Mouse (Mus musculus): Measurements from ENCODE around the gene Fndc1. TPM values are rescaled to one million over a fixed set of nuclear protein-coding genes. Genes with fewer than 3 reads are reported as not detected.

Gene Fndc1
- 11.4 and 14.2 TPM in 2 replicates for polyA plus RNA-seq (2015; fragmentation: Nextera tagmentation; extraction: Ambion mirVana)

DNA sequence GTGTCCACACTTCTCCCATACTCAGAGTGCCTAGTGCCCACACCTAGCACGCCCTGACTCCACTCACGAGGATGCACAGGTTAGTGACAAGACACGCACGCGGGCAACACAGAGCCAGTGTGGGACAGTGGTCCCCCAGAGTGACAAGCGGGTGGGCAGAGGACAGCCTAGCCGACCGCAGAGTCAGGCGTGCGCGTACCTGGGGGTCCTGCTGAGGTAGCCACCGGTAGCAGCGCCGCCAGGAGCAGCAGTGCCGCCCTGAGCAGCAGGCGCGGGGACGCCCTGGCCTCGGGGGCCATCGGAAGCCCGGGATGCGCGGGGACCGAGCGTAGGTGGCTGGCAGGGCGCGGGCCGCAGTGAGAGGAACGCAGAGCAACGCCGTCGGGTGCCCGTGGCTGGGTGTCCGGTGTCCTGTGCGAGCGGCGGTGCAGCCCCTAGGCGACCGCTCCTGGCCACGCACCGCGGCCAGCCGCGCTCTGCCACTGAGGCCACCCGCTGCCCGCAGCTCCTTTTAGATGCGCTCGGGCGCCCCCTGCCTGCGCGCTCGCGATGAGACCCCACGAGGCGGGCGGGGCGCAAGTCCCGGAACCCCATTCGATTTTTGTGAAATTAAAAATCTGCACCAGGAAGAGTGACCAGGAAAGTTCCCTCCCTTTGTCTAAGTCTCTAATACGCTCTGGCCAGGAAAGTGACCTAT lies at the start of gene Fndc1:
Gene Fndc1, minus strand, starts transcription at position 484 of the 697 bp plus-strand sequence.
- H3K36me3 ChIP-seq, result no peaks in the 10 kb centered on the region
- peak; percentile 75 for ATAC-seq
- WGBS, result 1% methylated on average over 60 of the region's 60 CpGs
- peaks cover 11% of the 10 kb centered on the region for H3K4me1 ChIP-seq (replicated peaks)
- no peaks in the 10 kb centered on the region for H3K9me3 ChIP-seq
- H3K4me2 ChIP-seq (replicated peaks), result peak within 1 kb of the TSS; percentile 98
- peaks cover 27% of the 10 kb centered on the region for H3K27me3 ChIP-seq (replicated peaks)
- H3K4me3 ChIP-seq (replicated peaks), result peak within 1 kb of the TSS; percentile 53
- peak within 1 kb of the TSS; percentile 46 for H3K9ac ChIP-seq
- H3K27ac ChIP-seq, result no peak within 1 kb of the TSS

DNA sequence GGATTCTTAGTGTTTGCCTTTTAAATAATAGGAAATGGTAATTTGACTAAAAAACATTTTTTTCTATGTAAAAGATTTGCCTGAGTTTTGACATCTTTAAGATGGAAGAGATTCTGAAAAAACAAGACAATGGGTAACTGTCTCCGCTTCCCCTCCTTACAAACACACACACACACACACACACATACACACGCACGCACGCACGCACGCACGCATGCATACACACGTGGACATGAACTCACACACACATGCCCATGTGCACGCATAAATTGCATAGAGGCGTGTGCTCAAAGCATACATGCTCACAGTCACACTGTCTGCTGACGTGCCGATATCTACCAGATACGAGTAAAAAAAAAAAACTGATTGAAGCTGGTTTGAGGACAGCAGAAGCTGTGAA lies 49.4 kb upstream of the Fndc1 start:
- 85% methylated on average over 13 of the region's 13 CpGs for WGBS
- Histone ChIP-seq H3K36me3 (no peaks in the 10 kb centered on the region), H3K4me2 (replicated peaks) (no peak overlapping the region), H3K4me3 (replicated peaks) (no peak overlapping the region), H3K9me3 (no peaks in the 10 kb centered on the region), H3K9ac (no peak overlapping the region), H3K4me1 (replicated peaks) (no peaks in the 10 kb centered on the region), H3K27me3 (replicated peaks) (no peaks in the 10 kb centered on the region), H3K27ac (no peak overlapping the region)
- no peak for ATAC-seq

DNA sequence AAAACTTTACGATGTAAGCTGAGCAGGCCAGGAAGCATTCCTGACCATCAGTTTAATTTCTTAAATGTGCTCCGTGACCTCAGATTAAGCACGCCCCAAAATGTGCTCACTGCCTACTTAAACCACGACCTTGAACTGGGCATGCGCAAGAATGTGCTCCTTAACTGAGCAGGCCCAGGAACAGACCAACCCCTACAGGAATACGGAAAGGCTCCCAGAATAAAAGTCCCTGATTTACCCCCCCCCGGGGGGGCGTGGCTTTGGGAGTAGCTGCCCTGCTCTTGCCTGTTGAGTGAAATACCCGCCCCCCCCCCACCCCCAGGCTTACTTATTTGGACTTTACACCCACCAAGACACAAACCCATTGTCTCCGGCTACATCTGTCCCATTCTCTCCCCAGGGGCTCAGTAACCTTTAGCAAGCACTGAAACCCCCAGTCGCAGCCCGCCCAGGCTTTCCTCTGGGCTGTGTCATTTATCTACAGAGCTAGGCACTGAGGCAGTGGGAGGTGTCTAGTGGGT lies 48.9 kb upstream of the Fndc1 start:
- no peak overlapping the region for H3K27ac ChIP-seq
- H3K36me3 ChIP-seq, result no peaks in the 10 kb centered on the region
- peak; percentile 66; the same call in 1 of the 2 replicates for ATAC-seq
- no peak overlapping the region for H3K4me2 ChIP-seq (replicated peaks)
- no peaks in the 10 kb centered on the region for H3K9me3 ChIP-seq
- WGBS, result 36% methylated on average over 11 of the region's 12 CpGs
- no peak overlapping the region for H3K4me3 ChIP-seq (replicated peaks)
- no peaks in the 10 kb centered on the region for H3K27me3 ChIP-seq (replicated peaks)
- no peak overlapping the region for H3K9ac ChIP-seq
- H3K4me1 ChIP-seq (replicated peaks), result no peaks in the 10 kb centered on the region

DNA sequence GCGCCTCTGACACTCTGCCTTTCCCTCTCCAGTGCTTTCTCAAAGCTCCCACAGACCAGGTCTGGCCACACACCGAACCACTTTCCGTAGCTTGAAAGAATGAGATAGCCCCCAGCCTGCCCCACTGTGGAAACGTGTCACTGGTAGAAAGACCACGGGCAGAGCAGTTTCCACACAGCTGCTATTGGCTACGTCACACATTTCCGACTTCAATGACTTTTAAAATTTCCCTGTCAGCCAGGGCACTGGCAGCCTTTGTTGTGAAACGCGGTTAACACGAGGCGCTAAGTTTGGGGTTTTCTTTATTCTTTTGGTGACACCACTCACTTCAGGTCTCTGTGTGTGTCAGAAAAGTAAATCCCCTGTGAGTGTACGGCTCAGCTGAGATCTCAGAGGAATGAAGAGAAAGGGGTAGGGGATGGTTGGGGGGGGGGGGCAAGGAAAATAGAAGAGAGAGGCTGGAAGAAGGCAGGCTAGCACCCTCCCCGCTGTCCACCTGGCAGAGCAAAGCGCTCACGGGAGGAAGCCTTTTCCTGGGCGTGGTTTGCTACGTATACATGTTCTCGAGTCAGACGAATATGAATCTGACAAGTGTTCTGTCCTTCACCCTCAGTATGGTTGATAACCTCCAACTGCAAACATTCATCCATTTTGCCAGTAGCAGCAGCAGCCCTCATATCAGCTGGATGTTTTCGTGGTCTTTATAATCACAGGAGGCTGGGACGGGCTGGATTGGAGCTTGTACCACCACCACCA lies 47.9 kb upstream of the Fndc1 start:
- 81% methylated on average over 21 of the region's 21 CpGs for WGBS
- H3K9me3 ChIP-seq, result no peaks in the 10 kb centered on the region
- no peak for ATAC-seq
- no peaks in the 10 kb centered on the region for H3K4me1 ChIP-seq (replicated peaks)
- H3K4me2 ChIP-seq (replicated peaks), result no peak overlapping the region
- no peak overlapping the region for H3K27ac ChIP-seq
- H3K4me3 ChIP-seq (replicated peaks), result no peak overlapping the region
- H3K36me3 ChIP-seq, result no peaks in the 10 kb centered on the region
- H3K9ac ChIP-seq, result no peak overlapping the region
- no peaks in the 10 kb centered on the region for H3K27me3 ChIP-seq (replicated peaks)

DNA sequence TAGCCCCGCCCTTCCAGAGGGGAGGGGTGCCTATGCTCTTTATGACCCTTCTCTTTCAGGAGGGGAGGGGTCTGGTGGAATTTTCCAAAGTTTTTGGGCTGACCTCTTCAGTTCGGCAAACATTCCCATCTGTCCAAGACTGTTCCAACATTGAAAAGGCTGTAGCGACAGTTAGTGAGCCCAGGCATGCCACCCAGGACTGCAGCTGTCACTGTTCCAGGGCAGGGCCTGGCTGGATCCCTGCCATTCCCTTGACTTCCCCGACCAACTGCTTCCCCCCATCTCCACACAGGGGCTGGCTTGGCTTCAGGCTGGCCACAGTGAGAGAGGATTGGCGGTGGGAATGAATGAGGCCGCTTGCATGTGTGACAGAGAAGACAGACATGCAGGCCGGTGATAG lies 46.3 kb upstream of the Fndc1 start:
- H3K4me2 ChIP-seq (replicated peaks), result no peak overlapping the region
- no peak overlapping the region for H3K4me3 ChIP-seq (replicated peaks)
- no peaks in the 10 kb centered on the region for H3K9me3 ChIP-seq
- no peaks in the 10 kb centered on the region for H3K36me3 ChIP-seq
- no peak overlapping the region for H3K27ac ChIP-seq
- no peak for ATAC-seq
- no peak overlapping the region for H3K9ac ChIP-seq
- no peaks in the 10 kb centered on the region for H3K4me1 ChIP-seq (replicated peaks)
- no peaks in the 10 kb centered on the region for H3K27me3 ChIP-seq (replicated peaks)
- 78% methylated on average over 7 of the region's 7 CpGs for WGBS

DNA sequence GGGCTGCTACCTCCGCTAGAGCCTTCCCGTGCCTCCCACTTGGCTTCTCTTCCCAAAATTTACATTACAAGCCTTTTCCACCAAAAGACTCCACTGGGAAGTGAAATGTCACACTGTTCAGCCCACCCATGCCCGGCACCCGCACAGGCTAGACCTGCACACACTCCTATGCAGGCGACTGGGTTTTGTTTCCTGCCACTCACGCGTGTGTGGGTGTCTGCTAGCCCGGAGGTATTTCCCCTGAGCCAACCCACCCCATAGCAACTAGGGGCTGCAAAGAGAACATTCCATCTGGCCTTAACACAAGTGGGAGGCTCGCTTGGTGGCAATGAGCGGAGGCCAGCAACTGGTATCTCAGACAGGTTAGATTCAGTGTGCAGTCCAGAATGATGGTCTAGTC lies 44.7 kb upstream of the Fndc1 start:
- no peak overlapping the region for H3K27ac ChIP-seq
- WGBS, result 84% methylated on average over 10 of the region's 10 CpGs
- no peaks in the 10 kb centered on the region for H3K36me3 ChIP-seq
- H3K4me3 ChIP-seq (replicated peaks), result no peak overlapping the region
- no peak for ATAC-seq
- no peaks in the 10 kb centered on the region for H3K9me3 ChIP-seq
- no peak overlapping the region for H3K9ac ChIP-seq
- H3K4me2 ChIP-seq (replicated peaks), result no peak overlapping the region
- H3K4me1 ChIP-seq (replicated peaks), result no peaks in the 10 kb centered on the region
- H3K27me3 ChIP-seq (replicated peaks), result no peaks in the 10 kb centered on the region

DNA sequence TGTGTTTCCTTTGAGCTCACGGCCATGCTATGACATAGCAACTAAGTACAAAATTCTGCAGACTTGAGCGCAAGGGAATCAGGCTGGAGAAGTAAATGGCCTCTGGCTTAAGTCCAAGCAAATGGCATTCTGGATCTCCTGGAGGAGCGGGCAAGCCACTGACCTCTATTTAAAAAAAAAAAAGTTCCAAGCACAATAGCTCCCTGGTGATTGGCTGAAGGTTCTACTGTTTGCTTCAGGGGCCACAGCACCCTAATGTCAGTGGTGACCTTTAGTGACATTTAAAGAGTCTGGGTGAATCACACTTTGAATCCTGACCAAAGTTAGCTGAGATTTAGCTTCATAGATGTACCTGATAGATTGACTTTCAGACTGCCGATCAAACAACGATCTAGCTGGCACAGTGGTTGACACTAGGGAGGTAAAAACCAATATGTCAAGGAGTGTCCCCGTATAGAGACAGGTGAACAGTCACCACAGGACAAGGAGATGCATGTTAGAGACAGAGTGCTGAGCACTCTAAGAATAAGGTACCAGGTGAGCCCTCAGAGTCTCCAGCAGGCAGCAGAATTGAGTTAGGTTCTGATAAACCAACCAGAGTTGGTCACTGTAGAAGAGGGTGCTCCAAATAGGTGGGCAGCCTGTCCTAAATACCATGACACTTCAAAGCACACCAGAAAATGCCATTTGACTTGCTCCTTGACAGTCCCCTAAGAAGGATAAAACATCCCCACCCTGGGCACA lies 43.9 kb upstream of the Fndc1 start:
- no peaks in the 10 kb centered on the region for H3K4me1 ChIP-seq (replicated peaks)
- no peak for ATAC-seq
- no peak overlapping the region for H3K4me2 ChIP-seq (replicated peaks)
- WGBS, result 83% methylated on average over 6 of the region's 6 CpGs
- no peaks in the 10 kb centered on the region for H3K27me3 ChIP-seq (replicated peaks)
- no peak overlapping the region for H3K27ac ChIP-seq
- H3K9me3 ChIP-seq, result no peaks in the 10 kb centered on the region
- no peak overlapping the region for H3K9ac ChIP-seq
- no peaks in the 10 kb centered on the region for H3K36me3 ChIP-seq
- H3K4me3 ChIP-seq (replicated peaks), result no peak overlapping the region

DNA sequence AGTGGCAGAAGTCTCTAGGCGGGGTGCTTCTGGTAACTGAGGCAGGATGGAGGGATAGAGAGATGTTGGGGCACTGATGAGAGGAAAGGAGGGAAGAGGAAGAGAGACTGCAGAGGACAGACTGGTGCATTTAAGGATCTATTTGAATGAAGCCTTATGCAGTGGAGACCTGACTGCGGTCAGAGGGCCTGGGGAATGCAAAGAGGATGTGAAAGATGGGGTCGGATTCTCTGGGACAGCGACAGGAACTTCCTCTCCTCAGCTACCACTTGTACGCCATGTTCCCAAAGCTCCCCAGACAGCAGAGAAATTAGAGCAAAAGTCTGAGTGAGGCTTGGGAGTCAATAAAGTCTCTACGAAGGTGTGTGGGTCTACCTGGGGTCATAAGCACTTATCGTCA lies 42.0 kb upstream of the Fndc1 start:
- H3K27me3 ChIP-seq (replicated peaks), result no peaks in the 10 kb centered on the region
- no peaks in the 10 kb centered on the region for H3K36me3 ChIP-seq
- H3K4me3 ChIP-seq (replicated peaks), result no peak overlapping the region
- H3K9ac ChIP-seq, result no peak overlapping the region
- WGBS, result 71% methylated on average over 7 of the region's 7 CpGs
- H3K9me3 ChIP-seq, result no peaks in the 10 kb centered on the region
- no peak overlapping the region for H3K4me2 ChIP-seq (replicated peaks)
- H3K27ac ChIP-seq, result no peak overlapping the region
- ATAC-seq, result no peak
- no peaks in the 10 kb centered on the region for H3K4me1 ChIP-seq (replicated peaks)

DNA sequence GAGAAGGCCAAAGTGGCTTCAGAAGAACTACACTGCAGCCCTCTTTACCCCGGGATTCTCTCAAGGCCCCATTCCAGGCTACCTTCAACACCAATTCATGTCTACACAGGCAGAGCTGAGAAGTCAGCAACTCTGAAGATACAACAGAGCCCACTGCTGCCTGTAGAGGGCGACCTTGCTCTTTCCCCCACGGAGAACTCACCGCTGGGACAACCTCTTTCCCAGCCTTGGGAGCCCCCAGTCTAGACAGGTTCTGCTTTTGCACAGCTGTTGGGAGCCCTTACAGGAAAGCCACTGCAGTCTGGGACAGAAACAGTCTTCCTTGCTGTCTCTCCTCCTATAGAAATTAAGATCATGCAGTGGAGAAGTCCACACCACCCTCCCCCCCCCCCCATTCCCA lies 41.5 kb upstream of the Fndc1 start:
- peak; percentile 63; the same call in 1 of the 2 replicates for ATAC-seq
- Histone ChIP-seq H3K36me3 (no peaks in the 10 kb centered on the region), H3K27ac (no peak overlapping the region), H3K9me3 (no peaks in the 10 kb centered on the region), H3K4me3 (replicated peaks) (no peak overlapping the region), H3K4me1 (replicated peaks) (no peaks in the 10 kb centered on the region), H3K4me2 (replicated peaks) (no peak overlapping the region), H3K27me3 (replicated peaks) (no peaks in the 10 kb centered on the region), H3K9ac (no peak overlapping the region)
- 8% methylated on average over 4 of the region's 4 CpGs for WGBS

DNA sequence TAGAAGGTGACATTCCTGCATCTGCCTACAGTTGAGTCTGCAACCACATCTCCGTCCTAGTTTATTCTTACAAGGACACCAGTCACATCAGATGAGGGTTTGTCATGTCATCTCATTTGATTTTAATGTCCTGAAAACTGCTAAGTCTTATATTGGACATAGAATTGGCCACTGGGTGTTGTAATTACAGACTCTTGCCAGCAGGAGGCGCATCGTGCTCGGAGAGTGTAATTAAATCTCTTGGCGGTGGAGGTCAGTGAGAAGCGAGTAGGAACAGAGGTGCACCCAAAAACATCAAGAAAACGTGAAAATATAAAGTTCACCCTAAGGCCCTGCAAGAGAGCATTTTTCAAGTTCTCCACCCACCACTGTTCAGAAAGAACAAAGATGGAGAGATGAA lies 37.6 kb upstream of the Fndc1 start:
- Histone ChIP-seq H3K4me3 (replicated peaks) (no peak overlapping the region), H3K9ac (no peak overlapping the region), H3K9me3 (no peaks in the 10 kb centered on the region), H3K27ac (no peak overlapping the region), H3K27me3 (replicated peaks) (no peaks in the 10 kb centered on the region), H3K36me3 (no peaks in the 10 kb centered on the region), H3K4me1 (replicated peaks) (no peaks in the 10 kb centered on the region), H3K4me2 (replicated peaks) (no peak overlapping the region)
- no peak for ATAC-seq
- WGBS, result 28% methylated on average over 7 of the region's 7 CpGs

DNA sequence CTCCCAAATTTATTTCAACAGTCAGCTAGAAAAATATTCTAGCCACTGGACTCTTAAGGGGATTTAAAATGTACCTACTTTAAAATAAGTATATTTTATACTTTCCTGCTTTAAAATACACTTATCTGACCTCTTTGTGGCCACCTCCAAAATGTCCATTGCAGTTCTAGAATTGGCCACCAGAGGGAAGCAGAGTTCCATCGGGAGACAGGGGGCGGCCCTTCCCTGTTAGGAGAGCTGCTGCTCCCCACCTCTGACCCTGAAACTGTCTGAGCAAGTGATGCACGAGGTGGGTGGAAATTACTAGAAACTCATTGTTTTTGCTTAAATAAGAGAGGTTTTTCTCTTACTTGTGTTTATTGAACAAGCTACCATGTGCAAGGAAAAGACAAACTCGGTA lies 36.6 kb upstream of the Fndc1 start:
- Histone ChIP-seq H3K27ac (no peak overlapping the region), H3K4me3 (replicated peaks) (no peak overlapping the region), H3K4me2 (replicated peaks) (no peak overlapping the region), H3K27me3 (replicated peaks) (no peaks in the 10 kb centered on the region), H3K9me3 (no peaks in the 10 kb centered on the region), H3K36me3 (no peaks in the 10 kb centered on the region), H3K9ac (no peak overlapping the region), H3K4me1 (replicated peaks) (no peaks in the 10 kb centered on the region)
- 23% methylated on average over 4 of the region's 4 CpGs for WGBS
- ATAC-seq, result no peak

DNA sequence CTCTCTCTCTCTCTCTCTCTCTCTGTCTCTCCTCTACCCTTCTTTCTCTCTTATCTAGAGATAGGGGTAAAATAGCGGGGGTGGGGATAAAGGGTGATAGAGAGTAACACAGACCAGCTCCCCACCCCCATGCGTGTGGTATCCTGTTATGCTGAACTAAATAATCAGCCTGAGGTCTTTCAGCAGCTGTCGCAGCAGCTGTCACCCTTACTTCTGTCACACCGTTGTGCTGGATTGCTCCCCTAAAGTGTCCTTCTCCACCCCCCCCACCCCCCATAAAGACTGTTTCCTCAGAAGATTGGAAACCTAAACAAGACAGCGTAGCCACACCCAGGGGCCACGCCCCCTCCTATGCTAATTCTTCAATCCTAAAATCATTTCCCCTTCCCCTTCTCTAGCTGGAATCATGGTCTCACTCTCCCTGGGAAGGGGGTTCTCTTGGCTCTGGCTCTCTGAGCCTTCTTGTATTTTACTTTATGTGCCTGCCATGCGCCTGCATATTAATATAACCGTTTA lies 33.8 kb upstream of the Fndc1 start:
- no peaks in the 10 kb centered on the region for H3K27me3 ChIP-seq (replicated peaks)
- H3K4me1 ChIP-seq (replicated peaks), result no peaks in the 10 kb centered on the region
- no peaks in the 10 kb centered on the region for H3K9me3 ChIP-seq
- WGBS, result 43% methylated on average over 8 of the region's 8 CpGs
- no peaks in the 10 kb centered on the region for H3K36me3 ChIP-seq
- H3K4me3 ChIP-seq (replicated peaks), result no peak overlapping the region
- no peak for ATAC-seq
- no peak overlapping the region for H3K27ac ChIP-seq
- H3K4me2 ChIP-seq (replicated peaks), result no peak overlapping the region
- no peak overlapping the region for H3K9ac ChIP-seq

Measured in intestine, embryonic 15.5 days (tissue).